Mouse (Mus musculus) myocyte (in vitro differentiated cells): ENCODE results near the gene Fgf2.

ENCODE experiments used
- POLR2A ChIP-seq: IDR thresholded peaks from one replicate; pipeline ENCODE4 v1.6.1; 2011; ENCODE audit warnings: low read depth, mild to moderate bottlenecking, control low read depth, moderate library complexity; ENCODE audit not compliant: insufficient read length
- REST ChIP-seq: IDR thresholded peaks from one replicate; pipeline ENCODE4 v1.6.1; 2011; ENCODE audit warnings: mild to moderate bottlenecking, control low read depth, moderate library complexity; ENCODE audit not compliant: insufficient read depth, insufficient read length
- SRF ChIP-seq: IDR thresholded peaks from one replicate; pipeline ENCODE4 v1.6.1; 2011; ENCODE audit warnings: low read depth; ENCODE audit not compliant: control insufficient read depth, insufficient read length

GRCm38 (mm10) chr3:37360729-37361128, 12.6 kb downstream of the Fgf2 start:
- TF ChIP-seq REST (no peak), POLR2A (no peak), SRF (no peak)
